Mouse (Mus musculus): ENCODE results near the gene Hist1h2ac. TPM values are rescaled to one million over a fixed set of nuclear protein-coding genes. Genes with fewer than 3 reads are reported as not detected.
A peak's percentile ranks its signal among the peaks of the same experiment; 100 is the strongest.
"Not testable (repeated sequence)": the region's sequence is repeated elsewhere in the genome, so short reads cannot be mapped to it uniquely, and the experiment has no call there.

Hist1h2ac gene
- 1.9 and 2.4 TPM in 2 replicates for polyA plus RNA-seq (2015; fragmentation: Nextera tagmentation; extraction: Ambion mirVana)

DNA sequence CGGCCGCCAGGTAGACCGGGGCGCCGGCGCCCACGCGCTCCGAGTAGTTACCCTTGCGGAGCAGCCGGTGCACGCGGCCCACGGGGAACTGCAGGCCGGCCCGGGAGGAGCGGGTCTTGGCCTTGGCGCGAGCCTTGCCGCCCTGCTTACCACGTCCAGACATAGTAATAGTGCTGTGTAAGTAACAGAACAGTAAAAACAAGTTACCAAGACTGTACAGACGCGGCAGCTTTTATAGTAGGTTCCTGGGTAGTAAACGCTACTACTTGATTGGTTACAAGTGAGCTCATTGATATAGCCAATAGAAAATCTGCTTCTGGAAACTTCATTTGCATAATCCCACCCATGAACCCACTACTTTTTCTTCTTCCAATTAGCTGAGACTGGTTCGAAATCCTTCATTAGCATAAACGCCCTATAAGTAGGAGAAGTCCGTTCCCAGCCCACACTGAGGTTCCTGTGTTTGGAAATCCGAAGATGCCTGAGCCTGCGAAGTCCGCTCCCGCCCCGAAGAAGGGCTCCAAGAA lies at the start of gene Hist1h2ac, which contains the start of gene Hist1h2bc:
TSS of gene Hist1h2ac (minus strand) at position 194 of the 527 bp plus-strand sequence.
TSS of gene Hist1h2bc (plus strand) at position 445 of the 527 bp plus-strand sequence.
- Histone ChIP-seq H3K4me1 (peaks cover 6% of the 10 kb centered on the region), H3K27ac (peak within 1 kb of the TSS; percentile 97), H3K4me3 (replicated peaks) (peak within 1 kb of the TSS; percentile 46), H3K4me2 (peak within 1 kb of the TSS; percentile 59), H3K9me3 (no peaks in the 10 kb centered on the region), H3K9ac (peak within 1 kb of the TSS; percentile 44; the same call in 1 of the 2 replicates), H3K27me3 (replicated peaks) (no peaks in the 10 kb centered on the region), H3K36me3 (no peaks in the 10 kb centered on the region)
- WGBS: under 1% methylated on average over 32 of the region's 32 CpGs
- ATAC-seq (ENCODE audit: insufficient read depth, low FRiP score, low read depth): peak; percentile 97

DNA sequence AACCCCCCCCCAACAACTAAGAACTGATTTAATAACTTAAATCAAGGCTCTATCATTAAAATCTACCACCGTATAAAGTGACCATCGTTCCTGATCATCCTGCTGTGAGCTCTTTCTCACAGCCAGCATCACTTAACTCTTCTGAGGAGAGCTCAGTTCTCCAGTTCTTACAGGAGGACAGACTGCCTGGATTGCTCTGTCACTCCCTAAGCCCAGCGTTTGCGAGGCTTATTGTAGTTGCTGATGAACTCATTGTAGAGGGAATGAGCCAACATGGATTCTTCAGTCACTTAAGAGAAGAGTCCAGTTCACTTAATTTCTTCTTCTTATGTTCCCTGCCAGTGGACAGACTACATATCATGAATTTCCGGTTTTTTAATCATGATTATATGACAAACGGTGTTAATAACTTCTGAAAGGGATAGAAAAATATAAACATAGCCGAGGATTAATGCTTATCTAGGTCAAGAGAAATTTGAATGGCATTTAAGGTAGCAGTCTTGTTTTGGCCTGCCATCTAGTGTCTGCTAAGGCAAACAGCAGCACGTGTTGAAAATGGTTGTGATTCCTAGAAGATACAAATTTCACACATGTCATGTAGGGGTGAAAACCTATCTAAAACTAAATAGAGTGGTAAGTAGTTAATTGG lies 48.5 kb upstream of the Hist1h2ac start:
- Histone ChIP-seq H3K27ac (no peak overlapping the region), H3K4me3 (replicated peaks) (no peak overlapping the region), H3K9me3 (no peaks in the 10 kb centered on the region), H3K27me3 (replicated peaks) (no peaks in the 10 kb centered on the region), H3K36me3 (no peaks in the 10 kb centered on the region), H3K9ac (no peak overlapping the region), H3K4me2 (no peak overlapping the region), H3K4me1 (no peaks in the 10 kb centered on the region)
- ATAC-seq (ENCODE audit: insufficient read depth, low FRiP score, low read depth): no peak
- 25% methylated on average over 8 of the region's 8 CpGs for WGBS

DNA sequence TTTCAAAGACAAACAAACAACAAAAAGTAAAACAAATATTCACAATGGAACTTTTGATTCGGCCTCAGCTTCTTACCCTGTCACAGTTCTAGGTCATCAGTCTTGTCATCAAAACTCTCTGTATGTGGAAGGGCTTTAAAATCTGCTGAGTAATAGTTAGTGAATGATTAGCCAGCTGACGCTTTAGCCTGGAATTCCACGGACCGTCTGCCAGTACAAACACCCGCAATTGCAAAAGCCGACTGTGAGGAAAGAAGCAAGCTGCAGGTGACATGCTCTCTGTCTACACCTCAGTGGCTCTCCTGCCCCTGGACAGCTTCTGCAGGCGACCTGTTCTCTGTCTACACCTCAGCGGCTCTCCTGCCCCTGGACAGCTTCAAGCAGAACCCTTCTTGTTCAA lies 46.7 kb upstream of the Hist1h2ac start:
- no peak overlapping the region for H3K9ac ChIP-seq
- H3K27ac ChIP-seq: no peak overlapping the region
- H3K4me1 ChIP-seq: no peaks in the 10 kb centered on the region
- WGBS: 18% methylated on average over 8 of the region's 8 CpGs
- peak; percentile 72 for ATAC-seq (ENCODE audit: insufficient read depth, low FRiP score, low read depth)
- no peaks in the 10 kb centered on the region for H3K27me3 ChIP-seq (replicated peaks)
- no peaks in the 10 kb centered on the region for H3K9me3 ChIP-seq
- H3K36me3 ChIP-seq: no peaks in the 10 kb centered on the region
- no peak overlapping the region for H3K4me3 ChIP-seq (replicated peaks)
- H3K4me2 ChIP-seq: no peak overlapping the region

DNA sequence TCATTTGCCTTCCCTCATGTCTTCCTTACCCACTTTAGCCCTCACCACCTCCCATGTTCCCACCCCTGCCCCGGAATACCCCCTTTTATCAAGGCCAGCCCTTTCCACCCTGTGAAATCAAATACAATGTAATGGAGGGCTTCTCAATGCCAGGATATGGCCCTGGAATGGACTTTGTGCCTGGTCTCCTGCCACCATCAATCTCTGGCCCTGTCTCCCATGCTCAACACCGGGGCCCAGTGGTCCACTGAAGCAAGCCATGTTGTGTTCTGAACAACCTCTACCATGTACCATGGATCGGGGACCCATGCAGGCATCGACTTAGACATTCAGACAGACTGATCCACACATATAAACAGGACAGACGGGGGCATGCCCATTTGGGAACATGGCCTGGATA lies 46.0 kb upstream of the Hist1h2ac start:
- H3K4me1 ChIP-seq: no peaks in the 10 kb centered on the region
- no peak for ATAC-seq (ENCODE audit: insufficient read depth, low FRiP score, low read depth)
- 90% methylated on average over 5 of the region's 5 CpGs for WGBS
- no peak overlapping the region for H3K4me2 ChIP-seq
- H3K27me3 ChIP-seq (replicated peaks): no peaks in the 10 kb centered on the region
- H3K27ac ChIP-seq: no peak overlapping the region
- H3K4me3 ChIP-seq (replicated peaks): no peak overlapping the region
- no peaks in the 10 kb centered on the region for H3K36me3 ChIP-seq
- H3K9me3 ChIP-seq: no peaks in the 10 kb centered on the region
- no peak overlapping the region for H3K9ac ChIP-seq

DNA sequence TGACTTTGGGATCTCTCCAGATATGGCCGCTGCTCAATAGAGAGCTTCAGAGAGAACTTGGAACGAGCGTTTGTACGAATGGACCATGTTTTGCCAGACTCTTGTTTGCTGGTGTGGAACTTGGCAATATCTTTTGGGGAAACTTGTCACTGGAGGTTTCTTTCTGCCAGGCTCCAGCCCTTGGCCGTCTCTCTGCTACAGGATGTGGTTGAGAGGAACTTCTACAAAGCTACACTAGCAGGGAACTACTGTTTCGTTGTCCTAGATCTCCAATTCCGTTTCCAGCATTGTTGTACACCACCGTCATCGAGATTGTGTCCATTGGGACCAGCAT lies 45.4 kb upstream of the Hist1h2ac start:
- no peak for ATAC-seq (ENCODE audit: insufficient read depth, low FRiP score, low read depth)

DNA sequence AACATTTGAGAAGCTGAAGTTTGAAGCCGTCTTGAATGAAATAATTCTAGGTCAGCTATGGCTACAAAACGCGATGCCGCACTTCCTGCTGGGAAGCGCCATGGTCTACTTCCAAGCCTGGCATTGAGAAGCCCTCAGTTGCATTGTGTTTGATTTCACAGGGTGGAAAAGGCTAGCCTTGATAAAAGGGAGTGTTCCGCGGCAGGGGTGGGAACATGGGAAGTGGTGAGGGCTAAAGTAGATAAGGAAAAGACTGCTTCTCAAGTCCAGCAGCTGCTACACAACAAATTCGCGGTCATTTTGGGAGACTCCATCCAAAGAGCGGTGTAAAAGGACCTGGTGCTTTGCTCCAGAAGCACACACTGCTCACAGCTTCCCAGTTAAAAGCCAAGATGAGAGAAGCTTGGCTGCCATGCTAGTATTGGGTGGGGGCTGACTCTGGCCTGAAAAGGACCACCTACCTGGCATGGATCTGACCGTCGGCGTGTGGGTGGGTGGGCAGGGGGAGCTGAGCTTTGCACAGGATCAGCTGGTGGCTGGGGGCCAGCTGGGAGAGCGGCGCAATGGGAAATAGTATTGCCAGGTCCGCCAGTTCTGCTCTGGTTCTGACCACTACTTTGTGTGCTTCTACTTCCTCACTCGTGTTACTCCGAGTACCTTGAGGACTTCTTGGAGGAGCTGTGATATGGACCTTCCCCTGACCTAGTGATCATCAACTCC lies 44.9 kb upstream of the Hist1h2ac start:
- Histone ChIP-seq H3K36me3 (no peaks in the 10 kb centered on the region), H3K9ac (no peak overlapping the region), H3K9me3 (no peaks in the 10 kb centered on the region), H3K4me3 (replicated peaks) (no peak overlapping the region), H3K4me1 (no peaks in the 10 kb centered on the region), H3K27me3 (replicated peaks) (no peaks in the 10 kb centered on the region), H3K27ac (peak overlapping the region; percentile 4; the same call in 1 of the 2 replicates), H3K4me2 (no peak overlapping the region)
- no peak for ATAC-seq (ENCODE audit: insufficient read depth, low FRiP score, low read depth)
- WGBS: 81% methylated on average over 18 of the region's 18 CpGs

More for the DNA sequence above, 45.4 kb upstream of the Hist1h2ac start:
- Histone ChIP-seq H3K27ac (peak overlapping the region; percentile 4; the same call in 1 of the 2 replicates), H3K4me2 (no peak overlapping the region), H3K9me3 (no peaks in the 10 kb centered on the region), H3K4me3 (replicated peaks) (no peak overlapping the region), H3K36me3 (no peaks in the 10 kb centered on the region), H3K9ac (no peak overlapping the region), H3K4me1 (no peaks in the 10 kb centered on the region), H3K27me3 (replicated peaks) (no peaks in the 10 kb centered on the region)
- WGBS: 89% methylated on average over 9 of the region's 9 CpGs

DNA sequence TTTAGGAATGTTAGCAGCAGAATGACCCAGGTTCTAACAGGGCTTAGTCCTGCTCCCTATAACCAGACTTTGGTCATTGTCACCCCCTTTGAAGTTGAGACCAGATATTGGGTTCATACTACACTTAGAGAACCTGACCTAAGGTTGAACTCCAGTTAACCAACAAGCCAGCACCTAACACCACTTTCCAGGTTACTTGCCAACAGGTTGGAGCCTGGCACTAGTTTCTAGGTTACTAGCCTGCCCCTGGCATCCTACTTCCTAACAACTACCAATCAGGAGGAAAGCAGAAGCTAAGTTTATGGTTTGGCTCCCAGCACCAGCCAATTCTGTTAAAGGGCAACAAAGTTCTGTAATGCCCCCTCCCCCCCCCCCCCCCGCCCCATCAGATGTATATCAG lies 41.5 kb upstream of the Hist1h2ac start:
- no peak overlapping the region for H3K27ac ChIP-seq
- H3K4me3 ChIP-seq (replicated peaks): no peak overlapping the region
- no peaks in the 10 kb centered on the region for H3K27me3 ChIP-seq (replicated peaks)
- no peak overlapping the region for H3K4me2 ChIP-seq
- no peaks in the 10 kb centered on the region for H3K9me3 ChIP-seq
- H3K9ac ChIP-seq: no peak overlapping the region
- WGBS: no CpG with 5 or more reads among the region's 1 CpGs
- ATAC-seq (ENCODE audit: insufficient read depth, low FRiP score, low read depth): no peak
- H3K36me3 ChIP-seq: no peaks in the 10 kb centered on the region
- H3K4me1 ChIP-seq: no peaks in the 10 kb centered on the region

DNA sequence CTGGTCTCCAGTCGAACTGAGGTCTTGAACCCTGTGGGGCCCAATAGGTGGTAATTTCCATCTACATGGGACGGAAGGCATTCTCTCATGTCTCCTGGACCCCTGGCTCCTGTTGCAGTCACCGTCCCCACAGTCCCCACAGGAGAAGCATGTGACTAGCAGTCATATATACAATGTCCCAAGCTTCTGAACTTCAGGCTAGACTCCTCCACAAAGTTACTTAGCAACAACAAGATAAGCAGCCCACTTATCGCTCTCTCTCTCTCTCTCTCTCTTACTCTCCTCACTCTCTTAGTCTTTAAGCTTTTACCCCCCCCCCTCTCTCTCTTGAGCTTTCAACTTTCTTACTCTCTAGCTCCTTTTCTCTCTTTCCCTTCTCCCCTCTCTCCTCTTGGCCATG lies 40.5 kb upstream of the Hist1h2ac start:
- ATAC-seq (ENCODE audit: insufficient read depth, low FRiP score, low read depth): no peak
- H3K4me2 ChIP-seq: no peak overlapping the region
- WGBS: 71% methylated on average over 4 of the region's 4 CpGs
- no peak overlapping the region for H3K4me3 ChIP-seq (replicated peaks)
- no peak overlapping the region for H3K27ac ChIP-seq
- no peaks in the 10 kb centered on the region for H3K36me3 ChIP-seq
- H3K4me1 ChIP-seq: no peaks in the 10 kb centered on the region
- no peaks in the 10 kb centered on the region for H3K9me3 ChIP-seq
- H3K27me3 ChIP-seq (replicated peaks): no peaks in the 10 kb centered on the region
- no peak overlapping the region for H3K9ac ChIP-seq

DNA sequence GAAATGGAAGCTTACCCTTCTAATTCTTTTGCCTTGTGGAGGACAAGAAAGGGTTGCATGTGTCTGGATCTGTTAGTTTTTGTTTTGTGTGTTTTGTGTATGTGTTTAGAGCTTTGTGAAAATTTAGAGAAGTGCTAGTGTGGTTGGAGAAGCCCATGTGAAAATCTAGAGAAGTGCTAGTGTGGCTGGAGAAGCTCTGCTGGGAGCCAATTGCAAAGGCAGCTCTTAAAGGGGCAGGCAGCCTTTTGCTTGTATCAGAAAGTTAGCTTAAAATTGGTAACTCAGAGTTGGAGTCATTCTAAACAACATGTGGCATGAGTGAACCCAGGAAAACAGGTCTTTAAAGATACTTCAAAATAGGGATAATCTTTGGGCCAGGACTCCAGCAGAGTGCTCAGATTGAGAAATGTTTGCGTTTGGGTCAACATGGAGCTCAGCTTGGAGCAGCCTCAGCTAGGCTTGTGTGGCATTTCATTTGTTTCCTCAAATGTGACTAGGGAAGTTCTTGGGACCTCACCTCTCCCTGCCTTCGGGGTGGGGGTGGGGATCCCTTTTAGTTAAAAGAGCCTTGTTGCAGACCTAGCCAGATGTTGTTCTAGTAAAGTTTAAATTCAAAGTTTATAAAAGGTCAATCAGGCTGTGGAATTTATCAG lies 34.0 kb upstream of the Hist1h2ac start:
- not testable (repeated sequence) for H3K4me3 ChIP-seq (replicated peaks); H3K27me3 ChIP-seq (replicated peaks); H3K9ac ChIP-seq; H3K27ac ChIP-seq; H3K9me3 ChIP-seq; H3K4me1 ChIP-seq; H3K4me2 ChIP-seq; H3K36me3 ChIP-seq; ATAC-seq (ENCODE audit: insufficient read depth, low FRiP score, low read depth)
- 20% methylated on average over 2 of the region's 2 CpGs for WGBS

DNA sequence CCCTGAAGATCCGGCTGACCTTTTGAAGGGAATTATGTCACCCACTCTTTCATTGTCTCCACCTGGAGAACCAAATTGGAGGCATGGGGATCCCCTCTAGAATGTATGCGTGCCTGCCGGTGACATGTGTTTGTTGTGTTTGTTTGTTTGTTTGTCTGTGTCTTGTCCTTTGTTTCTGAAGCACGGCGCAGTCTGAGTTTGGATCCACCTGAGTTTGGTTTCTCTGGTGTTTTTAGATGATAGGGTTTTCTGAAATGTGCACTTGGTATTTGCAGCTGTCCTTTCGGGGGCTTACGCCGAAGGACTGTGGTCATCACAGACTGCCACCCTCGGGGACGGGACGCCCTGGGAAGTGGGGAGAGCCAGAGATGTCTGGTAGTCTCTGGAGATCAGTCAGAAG lies 33.4 kb upstream of the Hist1h2ac start:
- Histone ChIP-seq H3K4me3 (replicated peaks) (no peak overlapping the region), H3K9me3 (no peaks in the 10 kb centered on the region), H3K27me3 (replicated peaks) (no peaks in the 10 kb centered on the region), H3K9ac (no peak overlapping the region), H3K4me2 (no peak overlapping the region), H3K27ac (no peak overlapping the region), H3K4me1 (no peaks in the 10 kb centered on the region), H3K36me3 (no peaks in the 10 kb centered on the region)
- WGBS: 50% methylated on average over 11 of the region's 11 CpGs
- ATAC-seq (ENCODE audit: insufficient read depth, low FRiP score, low read depth): no peak

DNA sequence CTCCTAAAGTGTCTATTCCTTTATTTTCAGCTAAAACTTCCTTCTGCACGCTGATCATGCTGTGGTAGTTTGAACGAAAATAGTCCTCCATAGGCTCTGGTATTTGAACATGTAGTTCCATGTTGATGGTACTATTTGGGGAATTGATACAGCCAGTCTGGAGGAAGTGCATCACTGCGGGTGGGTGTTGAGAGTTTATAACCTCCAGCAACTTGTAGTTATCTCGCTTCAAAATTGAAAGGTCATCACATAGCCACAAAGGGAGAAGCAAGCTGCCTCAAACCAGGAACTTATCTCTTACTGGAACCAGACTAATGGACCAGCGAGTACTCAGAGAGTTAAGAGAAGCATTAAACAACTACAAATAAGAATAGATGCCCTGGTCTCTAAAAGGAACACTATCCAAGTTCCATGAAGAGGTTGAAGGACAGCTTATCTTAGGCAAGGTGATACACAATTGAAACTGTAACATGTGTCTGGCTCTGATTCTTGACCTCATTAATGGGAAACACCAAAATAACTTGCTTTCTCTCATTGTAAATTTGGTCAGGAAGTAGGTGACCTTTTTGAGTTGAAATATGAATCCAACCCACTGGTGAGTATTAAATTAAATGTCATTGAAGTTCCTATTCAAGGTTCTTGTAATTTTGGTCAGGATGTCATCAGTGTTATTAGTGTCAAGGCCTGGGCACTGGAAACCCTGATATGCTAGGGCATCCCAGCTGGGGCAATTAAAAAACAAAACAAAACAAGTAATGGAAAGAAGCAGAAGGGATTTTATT lies 32.7 kb upstream of the Hist1h2ac start:
- H3K27me3 ChIP-seq (replicated peaks): no peaks in the 10 kb centered on the region
- H3K36me3 ChIP-seq: no peaks in the 10 kb centered on the region
- H3K9me3 ChIP-seq: no peaks in the 10 kb centered on the region
- H3K4me2 ChIP-seq: no peak overlapping the region
- WGBS: 80% methylated on average over 5 of the region's 5 CpGs
- H3K4me3 ChIP-seq (replicated peaks): no peak overlapping the region
- no peak overlapping the region for H3K27ac ChIP-seq
- ATAC-seq (ENCODE audit: insufficient read depth, low FRiP score, low read depth): no peak
- no peak overlapping the region for H3K9ac ChIP-seq
- H3K4me1 ChIP-seq: no peaks in the 10 kb centered on the region

All from stomach, embryonic 15.5 days (tissue).